Mouse (Mus musculus): ENCODE data around the gene Cdh22. TPM values are rescaled to one million over a fixed set of nuclear protein-coding genes. Genes with fewer than 3 reads are reported as not detected.

Gene Cdh22
- polyA plus RNA-seq (2012; rRNA removed; ENCODE audit: low replicate concordance), result 0.20 and 0.38 TPM in 2 replicates

DNA sequence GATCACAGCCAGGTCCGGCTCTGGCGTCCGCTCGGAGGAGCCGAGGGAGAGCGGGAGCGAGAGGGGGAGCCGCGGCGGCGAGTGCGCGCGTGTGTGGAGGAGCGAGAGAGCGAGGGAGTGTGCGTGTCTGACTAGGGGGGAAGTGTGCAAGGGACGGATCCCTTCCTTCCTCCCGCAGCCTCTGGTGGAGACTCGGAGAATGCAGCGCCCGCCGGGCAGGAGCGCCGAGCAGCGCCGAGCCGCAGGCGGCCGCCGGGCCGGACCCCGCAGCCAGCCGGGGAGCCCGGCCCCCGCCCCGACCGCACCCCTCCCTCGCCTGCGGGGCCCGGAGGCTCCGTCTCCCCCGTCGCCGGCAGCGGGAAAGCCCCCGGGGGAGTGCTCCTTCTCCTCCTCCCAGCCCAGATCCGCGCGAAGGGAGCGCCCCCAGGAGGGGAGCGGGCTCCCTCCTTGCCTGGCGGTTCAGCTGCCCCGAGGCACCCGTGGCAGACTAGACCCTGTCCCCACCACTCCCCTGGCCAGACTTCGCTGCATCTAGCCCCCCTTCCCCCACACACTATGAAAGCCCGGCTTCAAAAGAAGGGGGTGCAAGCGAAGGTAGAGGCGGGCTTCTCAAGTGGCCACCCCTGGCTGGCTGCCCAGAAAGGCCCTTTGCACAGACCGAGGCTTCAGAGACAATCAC lies at the start of gene Cdh22:
Gene Cdh22, minus strand, starts transcription at position 241 of the 679 bp plus-strand sequence.

DNA sequence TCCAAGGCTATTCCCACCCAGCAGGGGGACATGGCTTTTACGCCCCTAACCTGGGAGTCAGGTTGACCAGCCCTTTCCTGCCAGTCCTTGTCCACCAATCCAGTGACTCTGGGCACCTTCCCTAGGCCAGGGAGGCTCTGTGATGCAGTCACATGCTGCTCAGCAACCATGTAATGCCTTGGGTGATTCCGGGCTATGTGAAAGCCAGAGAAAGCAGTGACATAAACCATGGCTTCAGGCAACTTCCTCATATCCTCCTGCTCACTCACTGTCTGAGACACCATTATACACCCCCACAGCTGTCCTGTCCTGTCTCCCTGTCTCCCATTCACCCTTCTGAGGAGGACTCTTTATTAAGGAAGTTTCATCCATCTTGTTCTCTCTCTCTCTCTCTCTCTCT lies 144.0 kb downstream of the Cdh22 start, which contains the start of gene 1700025C18Rik:
Gene 1700025C18Rik, minus strand, starts transcription at position 101 of the 400 bp plus-strand sequence.

Other genes with a start within 250 kb of the Cdh22 start
- gene Ncoa5, start 200.0 kb downstream of the Cdh22 start, polyA plus RNA-seq (2012; rRNA removed; ENCODE audit: low replicate concordance), result 16.9 and 17.2 TPM in 2 replicates
- gene Cd40, start 179.2 kb downstream of the Cdh22 start, polyA plus RNA-seq (2012; rRNA removed; ENCODE audit: low replicate concordance), result 2.1 and 3.0 TPM in 2 replicates
- gene 1700025C18Rik, start 144.1 kb downstream of the Cdh22 start, polyA plus RNA-seq (2012; rRNA removed; ENCODE audit: low replicate concordance), result not detected in 2 replicates
- gene Slc35c2, start 53.0 kb upstream of the Cdh22 start, polyA plus RNA-seq (2012; rRNA removed; ENCODE audit: low replicate concordance), result 147 and 296 TPM in 2 replicates
- gene Elmo2, start 91.6 kb upstream of the Cdh22 start, polyA plus RNA-seq (2012; rRNA removed; ENCODE audit: low replicate concordance), result 38.8 and 72.5 TPM in 2 replicates
- gene Zfp663, start 133.9 kb upstream of the Cdh22 start, polyA plus RNA-seq (2012; rRNA removed; ENCODE audit: low replicate concordance), result not detected in 2 replicates
- gene Zfp334, start 153.4 kb upstream of the Cdh22 start, polyA plus RNA-seq (2012; rRNA removed; ENCODE audit: low replicate concordance), result 0.15 and 0.27 TPM in 2 replicates
- gene Ocstamp, start 165.6 kb upstream of the Cdh22 start, polyA plus RNA-seq (2012; rRNA removed; ENCODE audit: low replicate concordance), result 0.67 and 2.5 TPM in 2 replicates
- 0.11 and 0.70 TPM in 2 replicates for gene Slc13a3, start 238.4 kb upstream of the Cdh22 start, polyA plus RNA-seq (2012; rRNA removed; ENCODE audit: low replicate concordance)